In the genomic region with DNA sequence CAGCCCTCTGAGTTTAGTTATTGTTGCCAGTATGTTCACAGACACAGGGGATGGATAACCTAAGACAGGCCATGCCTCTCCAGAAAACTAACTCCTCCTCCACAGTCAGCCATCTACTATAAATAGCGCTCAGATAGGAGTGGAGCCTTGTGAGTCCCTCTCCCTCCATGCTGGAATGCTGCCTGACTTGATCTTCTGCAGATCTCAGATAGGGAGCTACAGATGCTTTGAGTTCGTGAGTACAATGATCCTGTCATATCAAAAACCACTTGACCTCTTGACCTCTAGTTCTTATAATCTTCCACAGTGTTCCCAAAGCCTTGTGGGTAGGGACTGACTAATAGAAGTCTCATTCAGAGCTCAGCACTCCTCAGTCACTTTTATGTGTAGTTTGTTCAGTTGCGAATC, we compare ENCODE assay signal across 9 mouse cellular contexts. TPM values are rescaled to one million over a fixed set of nuclear protein-coding genes. Genes with fewer than 3 reads are reported as not detected.
DNase-seq lines count a peak whose midpoint lies in the region; ATAC-seq and TF ChIP-seq lines count a peak whose summit lies in the region.
"Had no signal": no experiment of that assay in that cellular context is flagged by ENCODE, and none has a peak within 500 bp of the region (broad histone marks: within the 10 kb centered on the region; RNA-seq: fewer than 3 reads in every experiment).

No protein-coding gene starts in this region.

- no peak for TF ChIP-seq EP300 in heart, postnatal 0 days (IDR thresholded peaks at IDR 0.05; ENCODE audit: low read depth)

- no peak overlapping the region for H3K9ac ChIP-seq in midbrain, embryonic 13.5 days (replicated peaks)
- no peak overlapping the region for H3K9ac ChIP-seq in midbrain, embryonic 15.5 days
- no peak overlapping the region for H3K9ac ChIP-seq in heart, postnatal 0 days (replicated peaks; ENCODE audit: low read depth, low read length)
- H3K9ac ChIP-seq in stomach, embryonic 15.5 days: no peak overlapping the region
- H3K9ac ChIP-seq: liver, embryonic 15.5 days had no signal

- ATAC-seq in midbrain, embryonic 13.5 days: 0 out of 2 replicates have a peak, but pooled peaks have one; percentile 45
- no peak for ATAC-seq in midbrain, embryonic 15.5 days (replicated peaks)
- peak; percentile 88 for ATAC-seq in heart, postnatal 0 days (ENCODE audit: insufficient read depth, low read depth)
- peak; percentile 66; the same call in 1 of the 2 replicates for ATAC-seq in stomach, embryonic 15.5 days (ENCODE audit: insufficient read depth, low FRiP score, low read depth)

- no peaks in the 10 kb centered on the region for H3K9me3 ChIP-seq in midbrain, embryonic 13.5 days
- H3K9me3 ChIP-seq in midbrain, embryonic 15.5 days: no peaks in the 10 kb centered on the region
- H3K9me3 ChIP-seq in heart, postnatal 0 days (replicated peaks; ENCODE audit: control insufficient read depth, low read length): no peaks in the 10 kb centered on the region
- H3K9me3 ChIP-seq in stomach, embryonic 15.5 days: no peaks in the 10 kb centered on the region
- H3K9me3 ChIP-seq: liver, embryonic 15.5 days had no signal

- 87% methylated on average over 3 of the region's 3 CpGs for WGBS in midbrain, embryonic 13.5 days
- WGBS in midbrain, embryonic 15.5 days: 87% methylated on average over 3 of the region's 3 CpGs
- 21% methylated on average over 3 of the region's 3 CpGs for WGBS in heart, postnatal 0 days
- 55% methylated on average over 3 of the region's 3 CpGs for WGBS in stomach, embryonic 15.5 days

- H3K27ac ChIP-seq in midbrain, embryonic 13.5 days: no peak overlapping the region
- no peak overlapping the region for H3K27ac ChIP-seq in midbrain, embryonic 15.5 days
- peak overlapping the region; percentile 60 for H3K27ac ChIP-seq in heart, postnatal 0 days (ENCODE audit: low read depth)
- H3K27ac ChIP-seq in stomach, embryonic 15.5 days: no peak overlapping the region
- H3K27ac ChIP-seq: liver, embryonic 15.5 days had no signal

- no peak overlapping the region for H3K4me3 ChIP-seq in midbrain, embryonic 13.5 days (replicated peaks)
- H3K4me3 ChIP-seq in midbrain, embryonic 15.5 days: no peak overlapping the region
- H3K4me3 ChIP-seq in heart, postnatal 0 days (ENCODE audit: low read depth, low read length): no peak overlapping the region
- H3K4me3 ChIP-seq in stomach, embryonic 15.5 days (replicated peaks): no peak overlapping the region
- H3K4me3 ChIP-seq: liver, embryonic 15.5 days had no signal

- peaks cover 14% of the 10 kb centered on the region for H3K36me3 ChIP-seq in midbrain, embryonic 13.5 days
- H3K36me3 ChIP-seq in midbrain, embryonic 15.5 days (replicated peaks): no peaks in the 10 kb centered on the region
- H3K36me3 ChIP-seq in heart, postnatal 0 days (replicated peaks; ENCODE audit: control insufficient read depth, insufficient read depth, low read length): no peaks in the 10 kb centered on the region
- H3K36me3 ChIP-seq in stomach, embryonic 15.5 days: no peaks in the 10 kb centered on the region; the same call in 1 of the 2 replicates
- H3K36me3 ChIP-seq: liver, embryonic 15.5 days had no signal

- H3K4me2 ChIP-seq in midbrain, embryonic 13.5 days (replicated peaks): no peak overlapping the region
- H3K4me2 ChIP-seq in midbrain, embryonic 15.5 days: no peak overlapping the region
- H3K4me2 ChIP-seq in heart, postnatal 0 days (ENCODE audit: low read depth, low read length): no peak overlapping the region
- no peak overlapping the region for H3K4me2 ChIP-seq in stomach, embryonic 15.5 days
- H3K4me2 ChIP-seq: liver, embryonic 15.5 days had no signal

- no peak for TF ChIP-seq CTCF in heart, postnatal 0 days (IDR thresholded peaks at IDR 0.05; ENCODE audit: low read depth)

- peak; percentile 7 for DNase-seq in adrenal gland, postnatal 14 days
- no peak for DNase-seq in adrenal gland, adult 8-10 months
- peak; percentile 54 for DNase-seq in heart, postnatal 0 days (ENCODE audit: low spot score)
- DNase-seq in kidney, postnatal 4 days: no peak
- DNase-seq in gastrocnemius, postnatal 25 days: no peak

- no peaks in the 10 kb centered on the region for H3K4me1 ChIP-seq in midbrain, embryonic 13.5 days (replicated peaks)
- no peaks in the 10 kb centered on the region for H3K4me1 ChIP-seq in midbrain, embryonic 15.5 days
- H3K4me1 ChIP-seq in heart, postnatal 0 days (ENCODE audit: control insufficient read depth, insufficient read depth): 0 out of 2 replicates have a peak, but pooled peaks cover 6% of the 10 kb centered on the region
- no peaks in the 10 kb centered on the region for H3K4me1 ChIP-seq in stomach, embryonic 15.5 days
- H3K4me1 ChIP-seq: liver, embryonic 15.5 days had no signal

- no peaks in the 10 kb centered on the region for H3K27me3 ChIP-seq in midbrain, embryonic 13.5 days
- H3K27me3 ChIP-seq in midbrain, embryonic 15.5 days (replicated peaks): no peaks in the 10 kb centered on the region
- H3K27me3 ChIP-seq in heart, postnatal 0 days (ENCODE audit: control insufficient read depth, insufficient read depth, low read length): no peaks in the 10 kb centered on the region
- no peaks in the 10 kb centered on the region for H3K27me3 ChIP-seq in stomach, embryonic 15.5 days (replicated peaks)
- H3K27me3 ChIP-seq: liver, embryonic 15.5 days had no signal

RNA-seq across cellular contexts. Expression of gene Tmem168, which starts 28.7 kb away (rescaled TPM):
- total RNA-seq in adrenal gland, postnatal 14 days (2021): 24.9 and 27.4 TPM in 2 replicates
- total RNA-seq in adrenal gland, adult 8-10 months (2022): 10 to 100 TPM; 25.9 to 33.1 (median 29.5) TPM
- polyA plus RNA-seq in midbrain, embryonic 13.5 days (2015; fragmentation: Nextera tagmentation; extraction: Ambion mirVana): 24.6 and 25.6 TPM in 2 replicates
- 18.7 and 19.6 TPM in 2 replicates for polyA plus RNA-seq in midbrain, embryonic 15.5 days (2015; fragmentation: Nextera tagmentation; extraction: Ambion mirVana)
- total RNA-seq in heart, postnatal 0 days (2014; rRNA removed; ENCODE audit: low replicate concordance): 25.3 and 31.4 TPM in 2 replicates
- 22.5 and 23.6 TPM in 2 replicates for polyA plus RNA-seq in heart, postnatal 0 days (2015; fragmentation: Nextera tagmentation; extraction: Ambion mirVana)
- polyA plus RNA-seq in stomach, embryonic 15.5 days (2015; fragmentation: Nextera tagmentation; extraction: Ambion mirVana): 35.8 and 36.3 TPM in 2 replicates
- total RNA-seq in gastrocnemius, postnatal 25 days (2021): 1 to 10 TPM; 8.0 to 8.3 TPM

RNA-seq across cellular contexts. Expression of gene Bmt2, which starts 41.2 kb away (rescaled TPM):
- 10.2 and 13.6 TPM in 2 replicates for total RNA-seq in adrenal gland, postnatal 14 days (2021)
- total RNA-seq in adrenal gland, adult 8-10 months (2022): 10 to 100 TPM; 12.2 to 15.0 (median 14.4) TPM
- 20.9 and 23.1 TPM in 2 replicates for polyA plus RNA-seq in midbrain, embryonic 13.5 days (2015; fragmentation: Nextera tagmentation; extraction: Ambion mirVana)
- 19.8 and 20.7 TPM in 2 replicates for polyA plus RNA-seq in midbrain, embryonic 15.5 days (2015; fragmentation: Nextera tagmentation; extraction: Ambion mirVana)
- total RNA-seq in heart, postnatal 0 days (2014; rRNA removed; ENCODE audit: low replicate concordance): 13.1 and 16.4 TPM in 2 replicates
- 8.7 and 9.7 TPM in 2 replicates for polyA plus RNA-seq in heart, postnatal 0 days (2015; fragmentation: Nextera tagmentation; extraction: Ambion mirVana)
- polyA plus RNA-seq in stomach, embryonic 15.5 days (2015; fragmentation: Nextera tagmentation; extraction: Ambion mirVana): 15.6 and 16.1 TPM in 2 replicates
- total RNA-seq in gastrocnemius, postnatal 25 days (2021): 1 to 10 TPM; 7.9 to 9.1 TPM

Comparison
In these comparisons a context has a peak if more than half of its experiments do, and no peak if none do; other contexts are left out.
1. DNase-seq: peak in adrenal gland, postnatal 14 days (single experiment) and heart, postnatal 0 days (single experiment); none in adrenal gland, adult 8-10 months (single experiment), kidney, postnatal 4 days (0 of 2) and gastrocnemius, postnatal 25 days (single experiment).